ENCODE assay signal across 17 mouse cellular contexts in the genomic region with DNA sequence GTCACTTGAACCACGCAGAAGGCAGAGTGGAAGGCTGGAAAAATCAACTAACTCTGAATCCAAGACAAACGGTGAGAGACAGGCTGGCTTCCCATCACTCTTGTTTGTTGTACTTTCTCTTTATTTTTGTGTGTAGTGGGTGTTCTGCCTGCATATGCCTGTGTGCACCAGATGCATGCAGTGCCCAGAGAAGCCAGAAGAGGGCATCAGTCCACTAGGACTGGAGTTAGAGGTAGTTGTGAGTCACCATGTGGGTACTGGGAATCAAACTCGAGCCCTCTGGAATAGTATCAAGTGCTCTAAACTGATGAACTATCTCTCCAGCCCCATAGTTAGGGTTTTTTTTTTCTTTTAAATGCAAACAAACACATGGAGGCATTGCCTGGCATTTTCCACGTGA. TPM values are rescaled to one million over a fixed set of nuclear protein-coding genes. Genes with fewer than 3 reads are reported as not detected.
A peak's percentile ranks its signal among the peaks of the same experiment; 100 is the strongest.
DNase-seq lines count a peak whose midpoint lies in the region; ATAC-seq and TF ChIP-seq lines count a peak whose summit lies in the region.
"Had no signal": no experiment of that assay in that cellular context is flagged by ENCODE, and none has a peak within 500 bp of the region (broad histone marks: within the 10 kb centered on the region; RNA-seq: fewer than 3 reads in every experiment).

No protein-coding gene starts in this region.

- no peak for ATAC-seq in liver, embryonic 11.5 days (replicated peaks; ENCODE audit: low FRiP score)
- ATAC-seq: forebrain, postnatal 0 days; inflammation-experienced regulatory T-cells, adult 6 months had no signal

- H3K4me3 ChIP-seq in heart, adult 2 months, result no peak overlapping the region
- no peak overlapping the region for H3K4me3 ChIP-seq in liver, adult 2 months (ENCODE audit: insufficient read depth, low read depth, low read length)
- H3K4me3 ChIP-seq in liver, embryonic 11.5 days (ENCODE audit: low read depth, low read length), result no peak overlapping the region
- H3K4me3 ChIP-seq: embryonic facial prominence, embryonic 10.5 days; heart, embryonic 10.5 days; limb, embryonic 10.5 days; neural tube, embryonic 13.5 days had no signal

- no peak for TF ChIP-seq EP300 in heart, adult 2 months (IDR thresholded peaks at IDR 0.05; ENCODE audit: insufficient read depth, low read depth, low read length)

- no peaks in the 10 kb centered on the region for H3K27me3 ChIP-seq in heart, adult 2 months (ENCODE audit: control insufficient read depth, insufficient read depth, low read length)
- no peaks in the 10 kb centered on the region for H3K27me3 ChIP-seq in liver, adult 2 months (ENCODE audit: control insufficient read depth, insufficient read depth, low read length)
- no peaks in the 10 kb centered on the region for H3K27me3 ChIP-seq in liver, embryonic 11.5 days (replicated peaks; ENCODE audit: control insufficient read depth, insufficient read depth, low read length)
- H3K27me3 ChIP-seq: neural tube, embryonic 13.5 days had no signal

- peak; percentile 49 for TF ChIP-seq CTCF in heart, adult 2 months (IDR thresholded peaks at IDR 0.05)
- peak; percentile 15; the same call in 1 of the 2 replicates for TF ChIP-seq CTCF in liver, adult 2 months (IDR thresholded peaks at IDR 0.05; ENCODE audit: low read depth, low read length)

- H3K4me1 ChIP-seq in heart, adult 2 months (ENCODE audit: control insufficient read depth, insufficient read depth, low read length), result peaks cover 11% of the 10 kb centered on the region
- no peaks in the 10 kb centered on the region for H3K4me1 ChIP-seq in liver, adult 2 months (ENCODE audit: control insufficient read depth, insufficient read depth, low read length)
- H3K4me1 ChIP-seq in liver, embryonic 11.5 days (replicated peaks; ENCODE audit: control insufficient read depth, insufficient read depth, low read length), result 0 out of 2 replicates have a peak, but pooled peaks cover 3% of the 10 kb centered on the region
- H3K4me1 ChIP-seq: embryonic facial prominence, embryonic 10.5 days had no signal

- WGBS in heart, adult 2 months, result 67% methylated on average over 4 of the region's 4 CpGs
- WGBS in liver, adult 2 months, result 72% methylated on average over 4 of the region's 4 CpGs
- whole genome bisulfite sequencing in liver, embryonic 11.5 days, result 72% methylated on average over 4 of the region's 4 CpGs

- no peaks in the 10 kb centered on the region for H3K79me2 ChIP-seq in heart, adult 2 months (replicated peaks; ENCODE audit: control insufficient read depth, insufficient read depth, low read length)
- H3K79me2 ChIP-seq in liver, adult 2 months (ENCODE audit: control insufficient read depth, insufficient read depth, low read length), result no peaks in the 10 kb centered on the region

- no peak for DNase-seq in heart, adult 2 months
- no peak for DNase-seq in heart, adult 9 months (ENCODE audit: low spot score in 2 of 2)
- DNase-seq in liver, adult 2 months (ENCODE audit: extremely low read depth, low read depth, low spot score), result no peak
- DNase-seq in liver, embryonic 11.5 days (ENCODE audit: low spot score), result no peak
- DNase-seq in A20 (ENCODE audit: low read depth, low spot score) (peak; percentile 17), R1 (ENCODE audit: low read depth, low spot score) (peak; percentile 76)
- DNase-seq in cerebellum, adult 9-11 months, result no peak
- DNase-seq in cerebellum, postnatal 4 days (ENCODE audit: low spot score in 2 of 2), result no peak
- DNase-seq: cerebellum, postnatal 25 days; forebrain, postnatal 0 days; gastrocnemius, postnatal 10 days; layer of hippocampus, postnatal 36 days had no signal

- H3K9me3 ChIP-seq in liver, embryonic 11.5 days (ENCODE audit: control insufficient read depth, low read length), result no peaks in the 10 kb centered on the region
- H3K9me3 ChIP-seq: embryonic facial prominence, embryonic 10.5 days; heart, embryonic 10.5 days; limb, embryonic 10.5 days; neural tube, embryonic 13.5 days had no signal

- no peak overlapping the region for H3K27ac ChIP-seq in heart, adult 2 months
- no peak overlapping the region for H3K27ac ChIP-seq in liver, adult 2 months (replicated peaks; ENCODE audit: insufficient read depth, low read depth, low read length)
- H3K27ac ChIP-seq in liver, embryonic 11.5 days (ENCODE audit: low read depth, low read length), result no peak overlapping the region
- H3K27ac ChIP-seq: embryonic facial prominence, embryonic 10.5 days; neural tube, embryonic 13.5 days had no signal

- no peak overlapping the region for H3K9ac ChIP-seq in heart, adult 2 months (ENCODE audit: low read depth, low read length)
- H3K9ac ChIP-seq in liver, adult 2 months (ENCODE audit: low read depth, low read length), result no peak overlapping the region
- no peak overlapping the region for H3K9ac ChIP-seq in liver, embryonic 11.5 days (ENCODE audit: low read depth, low read length)
- H3K9ac ChIP-seq: forebrain, postnatal 0 days; neural tube, embryonic 13.5 days had no signal

- no peak overlapping the region for H3K4me2 ChIP-seq in liver, embryonic 11.5 days
- H3K4me2 ChIP-seq: neural tube, embryonic 13.5 days had no signal

- intact Hi-C loops in heart, adult 2 months (cut with DNase I), result loop anchor here (5.0 kb wide), 1 partner anchor 36 kb away; no protein-coding TSS in a partner anchor

- no peak for TF ChIP-seq POLR2A in heart, adult 2 months (IDR thresholded peaks at IDR 0.05; ENCODE audit: insufficient read depth, low read depth, low read length)
- TF ChIP-seq POLR2A in liver, adult 2 months (IDR thresholded peaks at IDR 0.05; ENCODE audit: extremely low read depth, insufficient read depth, low read length), result no peak

- no peaks in the 10 kb centered on the region for H3K36me3 ChIP-seq in heart, adult 2 months (ENCODE audit: control insufficient read depth, insufficient read depth, low read length)
- H3K36me3 ChIP-seq in liver, adult 2 months (ENCODE audit: control insufficient read depth, insufficient read depth, low read length), result no peaks in the 10 kb centered on the region
- H3K36me3 ChIP-seq in liver, embryonic 11.5 days (ENCODE audit: control insufficient read depth, insufficient read depth, low read length), result no peaks in the 10 kb centered on the region
- H3K36me3 ChIP-seq: embryonic facial prominence, embryonic 10.5 days; heart, embryonic 10.5 days; limb, embryonic 10.5 days; neural tube, embryonic 13.5 days had no signal

RNA-seq across cellular contexts. Expression of a gene that starts 42.4 kb away (rescaled TPM):
- 10 to 100 TPM; 17.8 to 19.6 TPM for total RNA-seq in heart, adult 2 months (2021)
- 14.3 and 18.7 TPM in 2 replicates for polyA plus RNA-seq in heart, adult 2 months (2012; rRNA removed)
- total RNA-seq in liver, adult 2 months (2014; rRNA removed), result 0.09 and 0.27 TPM in 2 replicates
- 1.3 and 1.7 TPM in 2 replicates for polyA plus RNA-seq in liver, adult 2 months (2012; rRNA removed)
- polyA plus RNA-seq in liver, embryonic 11.5 days (2014; fragmentation: Nextera tagmentation; extraction: Ambion mirVana), result 13.3 and 15.9 TPM in 2 replicates
- polyA plus RNA-seq: inflammation-experienced regulatory T-cells, adult 6 months had no signal

Comparison
In these comparisons a context has a peak if more than half of its experiments do, and no peak if none do; other contexts are left out.
1. DNase-seq: peak in A20 (single experiment) and R1 (single experiment); none in heart, adult 2 months (0 of 2), heart, adult 9 months (0 of 2), liver, adult 2 months (single experiment), liver, embryonic 11.5 days (single experiment), cerebellum, adult 9-11 months (single experiment) and cerebellum, postnatal 4 days (0 of 2).